Mouse (Mus musculus) E14TG2a.4 (cell line): ENCODE data around the gene Cd68.

Experiments used
- H3K27me3 ChIP-seq: 2 replicates; pipeline ENCODE4 v1.6.1; 2014; ENCODE audit warnings: low read length, control low read depth; ENCODE audit not compliant: insufficient read depth
- H3K36me3 ChIP-seq: 2 replicates; pipeline ENCODE4 v1.6.1; 2014; ENCODE audit warnings: low read length, control low read depth; ENCODE audit not compliant: insufficient read depth
- H3K4me1 ChIP-seq: replicated peaks from 2 replicates; pipeline ENCODE4 v1.6.1; 2014; ENCODE audit warnings: low read depth, low read length, control low read depth
- H3K4me3 ChIP-seq: replicated peaks from 2 replicates; pipeline ENCODE4 v1.5.1; 2014; ENCODE audit warnings: mild to moderate bottlenecking, low read length
- H3K9me3 ChIP-seq: 2 replicates; pipeline ENCODE4 v1.6.1; 2014; ENCODE audit warnings: low read length, control low read depth
- CTCF ChIP-seq: conservative IDR thresholded peaks from 2 replicates; pipeline ENCODE4 v1.5.1; 2014; ENCODE audit warnings: low read length
- NANOG ChIP-seq: IDR thresholded peaks from 2 replicates; pipeline ENCODE4 v1.6.1; 2014; ENCODE audit warnings: borderline replicate concordance, low read length, mixed read lengths
- POU5F1 ChIP-seq: IDR thresholded peaks from 2 replicates; pipeline ENCODE4 v1.6.1; 2014; ENCODE audit warnings: low read length, borderline replicate concordance

The Cd68 gene

GRCm38 (mm10) chr11:69682209-69682839 lies 16.4 kb upstream of the Cd68 start:
- no peak for TF ChIP-seq NANOG
- TF ChIP-seq POU5F1: no peak
- no peak for TF ChIP-seq CTCF
- peaks cover 85% of the 10 kb centered on the region for H3K4me1 ChIP-seq
- peak overlapping the region; percentile 95 for H3K4me3 ChIP-seq
- no peaks in the 10 kb centered on the region for H3K27me3 ChIP-seq
- H3K36me3 ChIP-seq: peaks cover 53% of the 10 kb centered on the region
- no peaks in the 10 kb centered on the region for H3K9me3 ChIP-seq

GRCm38 (mm10) chr11:69681314-69682208 lies 15.6 kb upstream of the Cd68 start, which contains the start of gene Senp3:
Gene Senp3, minus strand, starts transcription at chr11:69682084.
- no peaks in the 10 kb centered on the region for H3K27me3 ChIP-seq
- peak within 1 kb of the TSS; percentile 95 for H3K4me3 ChIP-seq
- H3K36me3 ChIP-seq: peaks cover 56% of the 10 kb centered on the region
- H3K4me1 ChIP-seq: peaks cover 85% of the 10 kb centered on the region
- no peaks in the 10 kb centered on the region for H3K9me3 ChIP-seq
- TF ChIP-seq CTCF (no peak), NANOG (no peak), POU5F1 (no peak)

DNA sequence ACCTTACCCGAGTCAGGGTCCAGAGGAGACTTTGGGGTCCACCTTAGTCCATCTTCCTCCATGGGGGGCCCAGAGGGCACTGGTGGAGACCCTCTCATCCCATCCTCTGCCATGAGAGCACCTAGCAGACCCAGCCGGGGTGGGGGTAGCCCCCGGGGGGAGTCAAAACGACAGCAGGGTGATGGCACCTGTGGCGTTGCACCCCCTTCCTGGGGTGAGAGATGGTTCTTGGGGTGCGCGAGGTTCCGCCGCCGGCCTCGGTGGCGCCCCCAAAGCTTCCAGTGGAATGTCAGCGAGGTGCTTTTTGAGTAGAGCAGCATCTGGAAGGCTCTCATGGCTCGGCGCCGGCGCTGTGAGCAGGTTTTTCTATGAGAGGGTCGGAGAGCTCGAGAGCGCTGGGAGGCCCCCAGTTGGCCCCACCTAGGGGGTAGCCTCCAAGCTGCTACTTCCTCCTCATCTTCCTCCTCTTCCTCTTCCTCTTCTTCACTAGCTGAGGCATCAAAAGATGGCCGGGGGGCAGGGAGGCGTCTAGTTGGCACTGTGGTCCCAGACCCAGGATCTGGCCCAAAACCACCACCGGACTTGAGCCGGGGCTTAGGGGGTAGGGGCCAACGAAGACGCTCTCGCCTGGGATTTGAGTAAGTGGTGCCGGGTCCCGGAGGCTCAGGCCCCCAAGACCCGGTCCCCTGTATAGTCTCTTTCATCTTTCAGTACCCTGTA lies 14.3 kb upstream of the Cd68 start:
- no peak for TF ChIP-seq NANOG
- TF ChIP-seq POU5F1: no peak
- TF ChIP-seq CTCF: no peak

DNA sequence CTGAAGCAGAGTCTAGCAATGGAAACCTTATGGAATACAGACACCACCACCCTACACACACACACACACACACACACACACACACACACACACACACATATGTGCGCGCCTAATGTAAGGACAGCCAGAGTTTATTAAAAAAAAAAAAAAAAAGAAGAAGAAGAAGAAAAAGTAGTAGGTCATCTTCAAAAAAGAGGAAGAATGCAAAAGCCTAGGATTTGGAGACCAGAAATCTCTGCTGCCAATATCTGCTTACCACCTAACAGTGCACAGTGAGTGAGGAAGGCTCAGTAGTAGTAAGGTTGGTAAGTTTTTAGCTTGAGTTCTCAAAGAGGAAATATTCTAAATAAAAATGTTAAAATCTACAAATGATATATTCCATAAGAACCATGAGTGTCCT lies 13.2 kb upstream of the Cd68 start:
- Histone ChIP-seq H3K27me3 (no peaks in the 10 kb centered on the region), H3K4me3 (peak overlapping the region; percentile 95), H3K4me1 (peaks cover 85% of the 10 kb centered on the region), H3K9me3 (no peaks in the 10 kb centered on the region), H3K36me3 (peaks cover 77% of the 10 kb centered on the region)
- no peak for TF ChIP-seq POU5F1
- no peak for TF ChIP-seq CTCF
- TF ChIP-seq NANOG: no peak

More for the DNA sequence above, 14.3 kb upstream of the Cd68 start:
- Histone ChIP-seq H3K4me3 (peak overlapping the region; percentile 95), H3K36me3 (peaks cover 68% of the 10 kb centered on the region), H3K27me3 (no peaks in the 10 kb centered on the region), H3K9me3 (no peaks in the 10 kb centered on the region), H3K4me1 (peaks cover 85% of the 10 kb centered on the region)

DNA sequence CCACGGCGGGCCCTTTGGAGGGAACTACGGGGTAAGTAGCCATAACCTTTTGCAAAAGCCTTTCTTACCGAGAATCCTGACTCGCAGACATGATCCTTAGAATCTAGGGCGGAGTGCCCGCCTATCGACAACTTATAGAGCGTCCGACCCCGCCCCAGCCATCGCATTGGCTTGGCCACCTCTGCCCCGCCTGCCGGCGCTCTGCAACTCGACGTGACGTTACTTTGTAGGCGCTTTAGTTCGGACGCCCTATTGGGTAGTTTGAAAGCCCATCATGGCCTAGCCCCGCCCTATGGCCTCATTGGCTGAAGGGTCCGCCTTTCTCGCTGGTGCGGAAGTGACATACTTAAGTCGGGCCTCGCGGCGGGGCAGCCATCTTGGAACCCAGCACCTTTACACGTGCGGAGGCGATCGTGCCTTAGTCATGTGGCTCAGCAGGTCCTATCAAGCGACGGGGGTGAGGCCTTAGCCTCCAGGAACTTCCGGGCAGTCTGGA lies 6.3 kb upstream of the Cd68 start, which contains the start of gene Eif4a1:
TSS of gene Eif4a1 (minus strand) at position 213 of the 496 bp plus-strand sequence.
- peak within 1 kb of the TSS; percentile 99 for H3K4me3 ChIP-seq
- no peak for TF ChIP-seq CTCF
- TF ChIP-seq POU5F1: no peak
- no peak for TF ChIP-seq NANOG
- no peaks in the 10 kb centered on the region for H3K27me3 ChIP-seq
- peaks cover 91% of the 10 kb centered on the region for H3K36me3 ChIP-seq
- no peaks in the 10 kb centered on the region for H3K9me3 ChIP-seq
- peaks cover 76% of the 10 kb centered on the region for H3K4me1 ChIP-seq

DNA sequence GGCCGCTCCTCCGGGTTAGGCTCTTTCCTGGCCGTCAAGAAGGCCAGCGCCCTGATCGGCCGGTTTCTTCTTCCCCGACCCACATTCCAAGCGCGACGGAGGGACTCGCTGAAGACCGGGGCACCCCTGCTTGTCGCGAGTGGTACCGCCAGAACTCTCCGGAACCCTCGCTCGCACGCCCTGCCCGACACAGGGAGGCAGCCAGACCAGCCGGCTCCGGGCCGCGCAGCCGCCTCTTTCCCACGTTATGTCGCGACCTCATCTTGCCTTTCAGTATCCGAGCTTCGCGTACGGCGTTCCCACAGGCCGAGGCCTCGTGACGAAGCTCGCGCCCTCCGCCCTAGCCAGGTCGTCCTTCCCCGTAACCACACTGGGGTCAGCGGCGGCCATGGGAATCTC lies 5.8 kb upstream of the Cd68 start:
- Histone ChIP-seq H3K36me3 (peaks cover 90% of the 10 kb centered on the region), H3K4me3 (peak overlapping the region; percentile 99), H3K9me3 (no peaks in the 10 kb centered on the region), H3K27me3 (no peaks in the 10 kb centered on the region), H3K4me1 (peaks cover 71% of the 10 kb centered on the region)
- no peak for TF ChIP-seq CTCF
- no peak for TF ChIP-seq POU5F1
- TF ChIP-seq NANOG: no peak

DNA sequence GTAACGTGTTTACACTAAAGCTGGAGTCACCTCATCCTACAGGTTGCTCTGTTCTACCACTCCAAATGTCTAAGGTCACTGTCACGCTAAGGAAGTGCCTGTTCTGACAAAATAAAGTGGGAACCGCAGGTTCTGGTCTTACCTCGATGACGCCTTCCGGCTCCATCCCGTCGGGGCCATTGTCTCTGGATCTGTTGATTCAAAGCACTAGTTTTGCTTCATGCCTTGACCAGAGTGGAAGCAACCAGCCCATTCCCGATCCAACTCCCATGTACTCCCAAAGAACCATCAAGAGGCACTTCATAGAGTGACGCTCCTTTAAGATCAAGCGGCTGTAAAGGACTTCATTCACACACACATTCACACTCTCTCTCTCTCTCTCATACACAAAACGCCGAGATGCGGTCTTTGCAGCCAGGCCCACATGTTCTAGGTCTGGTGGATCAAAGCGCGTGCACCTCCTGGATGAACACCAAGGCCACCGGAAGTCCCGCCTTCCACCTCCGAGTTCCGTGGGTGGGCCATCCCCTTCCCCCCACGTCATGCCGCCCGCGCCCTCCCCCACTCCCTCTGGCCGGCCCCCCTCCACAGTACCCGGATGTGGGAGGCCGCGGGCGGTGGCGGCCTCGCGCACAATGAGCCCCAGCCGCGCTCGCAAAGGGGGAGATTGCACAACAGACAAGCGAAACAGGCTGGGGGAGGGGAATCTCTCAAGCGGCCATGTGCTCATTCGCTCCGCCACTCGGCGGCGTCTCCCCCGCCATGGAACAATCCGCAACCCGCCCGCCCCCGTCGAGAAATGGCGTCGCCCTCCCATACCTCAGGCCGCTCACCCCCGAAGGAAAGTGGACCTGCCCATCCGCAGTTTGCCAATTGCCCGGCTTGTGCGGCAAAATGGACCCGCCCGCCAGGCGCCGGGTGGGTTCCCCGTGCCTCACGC lies 5.1 kb upstream of the Cd68 start:
- Histone ChIP-seq H3K4me1 (peaks cover 69% of the 10 kb centered on the region), H3K4me3 (peak overlapping the region; percentile 99), H3K9me3 (no peaks in the 10 kb centered on the region), H3K36me3 (peaks cover 88% of the 10 kb centered on the region), H3K27me3 (no peaks in the 10 kb centered on the region)
- TF ChIP-seq CTCF: no peak
- TF ChIP-seq POU5F1: no peak
- no peak for TF ChIP-seq NANOG
